Mouse (Mus musculus) midbrain, embryonic 15.5 days (tissue): ENCODE measurements around the gene Aprt. TPM values are rescaled to one million over a fixed set of nuclear protein-coding genes. Genes with fewer than 3 reads are reported as not detected.

Experiments
- ATAC-seq: fragments of 200-750 bp; cut with Nextera tagmentation; replicated peaks from 2 replicates; pipeline ENCODE4 v1.8.0; 2017; ENCODE audit warnings: moderate TSS enrichment
- H3K27ac ChIP-seq: fragments of 300-500 bp; sonication (generic); 2 replicates; pipeline ENCODE4 v1.5.1; 2015; ENCODE audit warnings: mild to moderate bottlenecking, inconsistent platforms
- H3K27me3 ChIP-seq: fragments of 300-500 bp; sonication (generic); replicated peaks from 2 replicates; pipeline ENCODE4 v1.6.1; 2015; ENCODE audit warnings: inconsistent platforms
- H3K36me3 ChIP-seq: fragments of 300-500 bp; sonication (generic); replicated peaks from 2 replicates; pipeline ENCODE4 v1.6.1; 2015; ENCODE audit warnings: inconsistent platforms
- H3K4me1 ChIP-seq: fragments of 300-500 bp; sonication (generic); 2 replicates; pipeline ENCODE4 v1.6.1; 2015; ENCODE audit warnings: inconsistent platforms
- H3K4me2 ChIP-seq: fragments of 300-500 bp; sonication (generic); 2 replicates; pipeline ENCODE4 v1.6.1; 2015; ENCODE audit warnings: inconsistent platforms, mild to moderate bottlenecking, moderate library complexity
- H3K4me3 ChIP-seq: fragments of 300-500 bp; sonication (generic); 2 replicates; pipeline ENCODE4 v1.5.1; 2015; ENCODE audit warnings: mild to moderate bottlenecking, inconsistent platforms
- H3K9ac ChIP-seq: fragments of 300-500 bp; sonication (generic); 2 replicates; pipeline ENCODE4 v1.6.1; 2015; ENCODE audit warnings: mild to moderate bottlenecking, inconsistent platforms
- H3K9me3 ChIP-seq: fragments of 300-500 bp; sonication (generic); 2 replicates; pipeline ENCODE4 v1.6.1; 2016; ENCODE audit warnings: inconsistent platforms
- WGBS: fragments of 180-500 bp; shearing (Covaris S2); methylation state at CpG from one replicate; pipeline ENCODE4 v1.1.7; 2015; ENCODE audit warnings: mixed read lengths; 5-methylcytosine and 5-hydroxymethylcytosine counted together
- polyA plus RNA-seq: library from polyadenylated mRNA; unstranded; fragments of >200 nt; fragmentation: Nextera tagmentation; extraction: Ambion mirVana; gene quantifications from 2 replicates; pipeline ENCODE4 v1.2.1, GENCODE M21; 2015

Aprt gene
- polyA plus RNA-seq, result 166 and 173 TPM in 2 replicates

DNA sequence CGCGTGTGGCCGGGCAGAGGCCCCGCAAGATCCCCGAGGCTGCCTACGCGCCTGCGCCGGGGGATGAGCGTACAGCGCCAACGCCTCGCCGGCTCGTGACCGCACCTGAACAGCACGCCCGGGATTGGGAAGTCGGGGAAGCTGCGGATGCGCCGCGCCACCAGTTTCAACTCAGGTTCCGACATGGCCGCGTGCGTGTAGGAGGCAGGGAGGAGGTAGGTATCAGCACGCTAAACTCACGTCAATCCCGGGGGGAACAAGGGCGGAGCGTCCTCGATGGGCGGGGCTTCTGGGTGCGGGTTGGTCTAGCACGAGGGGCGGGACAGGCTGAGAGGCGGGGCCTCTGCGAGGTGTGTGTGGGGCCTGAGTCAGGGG, at the start of gene Aprt:
Aprt (minus strand) TSS at position 262 of the 375 bp plus-strand sequence.
- H3K27me3 ChIP-seq, result no peaks in the 10 kb centered on the region
- peak within 1 kb of the TSS; percentile 87 for H3K4me2 ChIP-seq
- H3K36me3 ChIP-seq, result no peaks in the 10 kb centered on the region
- H3K4me1 ChIP-seq, result peaks cover 33% of the 10 kb centered on the region
- H3K9ac ChIP-seq, result peak within 1 kb of the TSS; percentile 83
- ATAC-seq, result peak; percentile 93
- WGBS, result under 1% methylated on average over 39 of the region's 39 CpGs
- H3K4me3 ChIP-seq, result peak within 1 kb of the TSS; percentile 63
- H3K9me3 ChIP-seq, result no peaks in the 10 kb centered on the region
- peak within 1 kb of the TSS; percentile 75 for H3K27ac ChIP-seq

DNA sequence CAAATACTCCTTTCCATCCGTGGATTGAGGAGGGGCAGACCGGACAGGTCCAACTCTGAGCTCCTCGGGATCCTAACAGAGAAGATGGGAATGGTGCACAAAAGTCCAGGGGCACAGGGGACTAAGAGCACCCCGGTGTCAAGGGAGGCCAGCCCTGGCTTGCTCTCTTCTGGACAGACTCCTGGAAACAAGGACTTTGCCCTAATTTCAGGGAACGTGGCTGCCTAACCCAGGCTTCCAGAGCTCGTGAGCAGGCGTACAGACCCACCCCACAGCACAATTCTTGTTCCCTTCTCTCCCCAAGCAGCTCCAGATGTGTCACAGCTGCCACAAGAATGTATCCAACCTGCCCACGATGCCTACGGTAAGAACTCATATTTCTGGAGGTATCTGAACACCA, 49.1 kb upstream of the Aprt start:
- H3K4me1 ChIP-seq, result no peaks in the 10 kb centered on the region
- no peak for ATAC-seq
- H3K27me3 ChIP-seq, result no peaks in the 10 kb centered on the region
- no peaks in the 10 kb centered on the region for H3K9me3 ChIP-seq
- no peak overlapping the region for H3K9ac ChIP-seq
- no peak overlapping the region for H3K4me3 ChIP-seq
- H3K4me2 ChIP-seq, result no peak overlapping the region
- peaks cover 3% of the 10 kb centered on the region; the same call in 1 of the 2 replicates for H3K36me3 ChIP-seq
- WGBS, result 85% methylated on average over 9 of the region's 9 CpGs
- H3K27ac ChIP-seq, result no peak overlapping the region

DNA sequence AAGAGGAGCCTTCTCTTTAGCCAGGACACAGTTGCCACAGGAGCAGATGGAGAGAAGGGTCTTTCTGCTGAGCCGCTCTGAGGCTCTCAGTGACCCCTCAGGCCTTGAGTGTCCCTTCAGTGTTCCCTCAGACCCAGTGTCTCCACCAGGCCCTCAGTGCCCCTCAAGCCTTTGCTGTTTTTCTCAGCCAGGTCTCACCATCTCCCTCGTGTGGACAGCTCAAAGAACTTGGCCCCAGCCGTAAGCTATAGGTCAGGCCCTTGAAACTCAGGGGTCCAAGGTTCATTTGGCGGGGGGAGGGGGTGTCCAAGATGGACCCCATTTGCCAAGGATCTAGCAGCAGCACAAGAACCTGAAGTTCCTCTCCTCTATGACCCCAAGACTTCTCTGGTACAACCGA, 47.9 kb upstream of the Aprt start:
- H3K4me2 ChIP-seq, result no peak overlapping the region
- no peak for ATAC-seq
- no peak overlapping the region for H3K9ac ChIP-seq
- H3K4me3 ChIP-seq, result no peak overlapping the region
- H3K36me3 ChIP-seq, result no peaks in the 10 kb centered on the region
- H3K9me3 ChIP-seq, result no peaks in the 10 kb centered on the region
- H3K27me3 ChIP-seq, result no peaks in the 10 kb centered on the region
- WGBS, result 78% methylated on average over 5 of the region's 5 CpGs
- H3K27ac ChIP-seq, result no peak overlapping the region
- no peaks in the 10 kb centered on the region for H3K4me1 ChIP-seq

DNA sequence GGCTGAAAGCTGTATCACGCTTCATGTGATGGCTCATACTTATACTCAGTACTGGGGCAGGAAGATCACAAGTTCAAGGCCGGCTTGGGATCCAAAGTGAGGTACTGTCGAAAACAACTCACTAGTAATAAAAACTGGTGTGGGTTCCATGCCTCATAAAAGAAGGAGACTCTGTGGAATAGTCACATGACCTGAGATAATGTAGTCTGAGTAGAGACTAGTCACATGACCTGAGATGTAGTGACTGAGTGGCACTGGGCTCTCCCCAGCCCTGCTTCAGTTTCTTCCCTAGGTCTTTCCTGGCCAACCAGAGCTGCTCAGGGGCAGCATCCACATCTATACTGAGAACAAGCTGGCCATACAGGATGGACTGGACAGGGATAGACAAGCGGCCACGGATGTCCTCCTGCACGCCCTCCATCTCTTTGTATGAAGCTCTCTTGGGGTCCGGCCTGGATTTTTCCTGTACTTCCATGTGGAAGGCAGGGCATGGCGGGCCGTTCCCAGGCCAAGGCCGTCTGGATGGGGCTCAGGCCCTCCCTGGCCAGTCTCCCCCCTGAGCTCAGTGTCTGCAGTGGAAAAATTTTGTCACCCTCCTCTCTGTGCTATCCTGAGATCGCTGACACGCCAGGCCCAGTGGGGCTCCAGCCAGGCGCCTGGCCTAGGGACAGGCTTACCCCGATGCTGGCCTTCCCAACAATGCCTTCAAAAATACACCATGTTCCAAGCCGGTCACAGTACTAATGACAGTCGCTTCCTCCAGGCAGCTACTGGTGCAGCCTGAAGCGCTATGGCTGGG, 47.3 kb upstream of the Aprt start:
- Histone ChIP-seq H3K9me3 (no peaks in the 10 kb centered on the region), H3K4me2 (no peak overlapping the region), H3K4me1 (no peaks in the 10 kb centered on the region), H3K27me3 (no peaks in the 10 kb centered on the region), H3K9ac (no peak overlapping the region), H3K27ac (no peak overlapping the region), H3K4me3 (no peak overlapping the region), H3K36me3 (no peaks in the 10 kb centered on the region)
- no peak for ATAC-seq
- WGBS, result 85% methylated on average over 17 of the region's 17 CpGs

DNA sequence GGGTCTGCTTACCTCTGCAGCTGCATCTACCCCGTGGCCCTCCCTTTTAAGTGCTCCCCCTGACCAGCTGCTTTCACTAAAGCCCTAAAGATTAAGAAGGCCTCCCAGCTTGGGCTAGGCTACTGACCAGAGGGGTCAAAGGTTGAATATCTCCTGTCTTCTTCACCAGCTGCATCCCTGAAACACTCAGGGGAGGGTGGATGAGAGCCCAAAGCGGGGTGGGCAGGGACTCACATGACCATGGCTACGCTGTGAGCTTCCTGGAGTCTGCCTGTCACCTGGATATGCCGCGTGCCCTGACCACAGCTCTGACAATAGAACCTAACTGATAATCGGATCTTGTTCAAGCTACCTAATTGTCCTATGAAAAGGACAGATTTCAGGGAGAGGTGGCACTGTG, 46.0 kb upstream of the Aprt start, which contains the start of gene Pabpn1l:
Pabpn1l (minus strand) TSS at position 13 of the 400 bp plus-strand sequence.
- Histone ChIP-seq H3K36me3 (no peaks in the 10 kb centered on the region), H3K4me1 (peaks cover 5% of the 10 kb centered on the region), H3K4me3 (no peak within 1 kb of the TSS), H3K27ac (no peak within 1 kb of the TSS), H3K27me3 (no peaks in the 10 kb centered on the region), H3K4me2 (no peak within 1 kb of the TSS), H3K9me3 (no peaks in the 10 kb centered on the region), H3K9ac (no peak within 1 kb of the TSS)
- 62% methylated on average over 6 of the region's 6 CpGs for WGBS
- ATAC-seq, result no peak

DNA sequence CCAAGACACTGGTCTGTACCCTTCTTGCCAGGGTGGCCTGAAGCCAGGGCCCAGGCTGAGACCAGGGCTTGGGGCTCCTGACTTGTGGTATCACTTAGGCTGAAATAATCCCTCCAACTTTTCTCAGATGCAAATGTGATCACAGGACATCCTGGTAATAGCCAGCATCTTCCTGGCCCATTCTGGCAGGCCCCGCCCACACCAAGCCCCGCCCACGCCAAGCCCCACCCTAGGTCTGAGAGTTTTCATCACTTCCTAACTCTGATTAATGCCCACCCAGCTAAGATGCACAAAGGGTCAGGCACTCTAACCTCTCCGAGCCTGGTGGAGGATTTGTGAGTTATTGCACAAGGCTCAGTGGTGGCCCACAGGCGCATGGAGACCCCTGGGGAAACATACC, 43.7 kb upstream of the Aprt start:
- ATAC-seq, result no peak
- Histone ChIP-seq H3K9ac (no peak overlapping the region), H3K9me3 (no peaks in the 10 kb centered on the region), H3K36me3 (no peaks in the 10 kb centered on the region), H3K4me3 (no peak overlapping the region), H3K4me1 (peaks cover 5% of the 10 kb centered on the region), H3K27ac (no peak overlapping the region), H3K27me3 (no peaks in the 10 kb centered on the region), H3K4me2 (no peak overlapping the region)
- 47% methylated on average over 5 of the region's 5 CpGs for WGBS

DNA sequence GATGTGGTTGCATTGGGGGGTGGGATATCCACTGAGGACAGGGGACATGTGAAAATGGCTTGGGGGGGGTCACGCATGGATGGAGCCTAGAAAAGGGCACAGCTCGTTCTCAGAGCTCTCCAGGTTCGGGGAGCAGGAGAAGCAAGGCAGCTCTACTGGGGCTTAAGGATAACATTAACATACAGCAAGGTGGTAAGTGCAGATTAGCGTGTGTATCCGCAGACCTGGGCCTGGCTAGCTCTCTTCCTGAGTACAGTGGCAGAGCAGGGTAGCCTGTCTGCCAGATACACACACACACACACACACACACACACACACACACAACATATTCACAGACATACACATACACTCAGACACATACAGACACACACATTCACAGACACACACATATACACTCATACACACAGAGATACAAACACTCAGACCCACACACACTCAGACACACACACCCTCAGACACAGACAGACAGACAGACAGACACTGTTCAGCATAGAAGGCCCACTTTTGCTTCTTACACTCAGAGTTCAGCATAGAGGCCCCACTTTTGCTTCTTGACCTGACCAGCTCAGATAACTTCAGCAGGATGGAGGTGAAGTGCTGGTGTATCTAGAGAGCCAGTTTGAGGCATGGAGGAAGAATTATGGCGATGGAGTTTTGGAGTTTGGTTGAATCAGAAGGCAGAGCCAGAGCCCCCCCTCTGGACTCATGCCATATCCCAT, 42.1 kb upstream of the Aprt start:
- Histone ChIP-seq H3K4me3 (no peak overlapping the region), H3K9me3 (no peaks in the 10 kb centered on the region), H3K4me2 (no peak overlapping the region), H3K27me3 (no peaks in the 10 kb centered on the region), H3K27ac (no peak overlapping the region), H3K4me1 (peaks cover 5% of the 10 kb centered on the region), H3K9ac (no peak overlapping the region), H3K36me3 (no peaks in the 10 kb centered on the region)
- no peak for ATAC-seq
- 66% methylated on average over 6 of the region's 6 CpGs for WGBS

DNA sequence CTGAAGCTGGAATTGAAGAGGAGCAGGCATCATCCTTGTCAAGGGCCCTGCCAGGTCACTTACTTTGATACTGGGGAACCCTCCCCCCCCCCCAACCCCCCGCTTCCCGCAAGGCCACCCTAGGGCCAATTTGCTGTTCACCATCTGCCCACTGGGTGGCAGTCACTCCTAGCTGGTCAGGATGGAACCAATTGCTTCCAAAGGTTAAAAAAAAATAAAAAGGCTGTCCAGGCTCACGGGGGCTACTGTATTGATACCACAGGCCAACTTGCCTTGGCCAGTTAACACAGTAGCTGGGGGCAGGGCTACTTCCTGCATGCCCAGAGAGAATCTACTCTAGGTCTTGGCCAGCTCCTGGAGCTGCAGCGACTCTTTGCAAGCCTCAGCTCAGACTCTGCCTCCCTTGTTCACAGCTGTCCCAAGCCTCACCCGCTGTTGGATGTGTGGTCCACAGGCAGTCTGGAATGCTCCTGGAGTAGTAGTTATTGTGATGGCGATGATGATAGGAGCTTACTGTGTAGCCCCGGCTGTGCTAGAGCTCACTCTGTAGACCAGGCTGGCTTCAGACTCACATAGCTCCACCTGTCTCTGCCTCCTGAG, 41.3 kb upstream of the Aprt start:
- 31% methylated on average over 5 of the region's 7 CpGs for WGBS

DNA sequence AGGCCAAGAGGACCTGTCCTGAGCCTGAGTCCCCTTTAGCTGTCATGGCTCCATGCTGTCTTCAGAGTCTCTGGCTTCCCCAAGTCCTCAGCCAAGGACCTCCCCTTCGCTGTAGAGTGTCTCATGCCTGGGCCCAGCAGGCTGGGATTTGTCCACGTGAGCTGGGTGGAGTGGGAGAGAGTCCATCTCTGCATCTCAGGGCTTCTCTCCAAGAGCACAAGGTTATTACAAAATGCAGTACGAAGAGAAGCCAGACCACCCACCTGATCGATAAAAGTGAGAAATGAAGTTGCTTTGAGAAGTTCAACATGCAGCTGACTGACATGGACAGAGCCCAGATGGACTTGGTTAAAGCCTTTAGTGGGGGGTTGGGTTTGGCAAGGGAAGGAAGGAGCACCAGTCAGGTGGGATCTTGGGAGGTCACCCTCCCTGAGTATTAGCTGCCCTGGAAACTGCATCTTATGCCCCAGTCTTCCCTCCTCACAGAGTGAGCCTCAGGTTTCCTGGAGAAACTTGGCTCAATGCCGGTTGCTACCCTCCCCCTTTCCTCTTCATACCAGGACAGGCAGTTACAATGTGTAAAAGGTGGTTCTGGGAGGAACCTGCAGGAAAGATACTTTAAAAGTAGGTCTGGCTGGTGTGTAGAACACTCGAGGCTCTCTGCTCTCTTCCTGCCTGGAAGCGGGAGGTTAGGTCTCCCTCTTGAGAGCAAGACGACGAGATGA, 39.6 kb upstream of the Aprt start:
- Histone ChIP-seq H3K27ac (no peak overlapping the region), H3K4me1 (peaks cover 18% of the 10 kb centered on the region), H3K36me3 (no peaks in the 10 kb centered on the region), H3K9ac (no peak overlapping the region), H3K4me2 (no peak overlapping the region), H3K9me3 (no peaks in the 10 kb centered on the region), H3K4me3 (no peak overlapping the region), H3K27me3 (no peaks in the 10 kb centered on the region)
- WGBS, result 70% methylated on average over 9 of the region's 9 CpGs
- ATAC-seq, result no peak

More for the DNA sequence above, 41.3 kb upstream of the Aprt start:
- Histone ChIP-seq H3K4me1 (peaks cover 7% of the 10 kb centered on the region), H3K9me3 (no peaks in the 10 kb centered on the region), H3K27ac (no peak overlapping the region), H3K4me3 (no peak overlapping the region), H3K36me3 (no peaks in the 10 kb centered on the region), H3K9ac (no peak overlapping the region), H3K27me3 (no peaks in the 10 kb centered on the region), H3K4me2 (no peak overlapping the region)
- ATAC-seq, result 0 out of 2 replicates have a peak, but pooled peaks have one; percentile 21

DNA sequence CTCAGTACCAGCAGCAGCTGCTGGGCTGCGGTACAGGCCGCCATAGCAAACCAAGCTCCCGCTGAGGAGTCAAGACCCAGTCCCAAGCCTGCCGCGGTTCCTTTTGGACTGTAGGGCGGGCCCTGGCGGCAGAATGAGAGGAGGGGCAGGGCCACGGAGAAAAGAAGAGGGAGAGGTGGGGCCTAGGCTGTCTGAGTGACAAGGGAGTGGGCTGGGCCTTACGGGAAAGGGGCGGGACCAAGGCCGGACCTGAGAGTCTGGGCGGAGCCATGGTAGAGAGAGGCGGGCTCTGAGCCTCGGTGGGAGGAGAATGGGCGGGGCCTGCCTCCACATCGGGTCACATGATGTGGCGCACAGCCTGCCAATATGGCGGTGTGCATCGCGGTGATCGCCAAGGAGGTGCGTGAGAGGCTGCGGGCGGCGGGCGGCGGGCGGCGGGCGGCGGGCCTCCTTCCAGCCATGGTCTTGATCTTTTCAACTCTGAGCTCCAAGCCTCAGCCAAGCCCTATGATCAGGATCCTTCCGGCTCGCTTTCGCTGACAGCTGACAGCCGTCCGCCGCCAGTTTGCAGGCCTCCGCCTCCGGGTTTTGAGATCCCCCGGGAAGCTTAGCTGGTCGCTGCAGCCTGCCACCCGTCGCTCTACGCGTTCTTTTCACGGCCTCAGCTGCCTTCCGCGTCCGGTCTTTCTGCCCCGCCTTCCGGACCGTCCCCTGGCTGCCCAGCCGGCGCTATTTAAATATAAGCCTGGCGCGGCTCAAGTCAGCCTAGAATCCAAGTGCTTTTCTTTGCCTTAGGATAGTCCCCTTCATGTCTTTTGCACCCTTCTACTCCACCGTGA, 34.8 kb upstream of the Aprt start, which contains the start of the genes Galns and Trappc2l:
Galns (minus strand) TSS at position 169 of the 839 bp plus-strand sequence.
Trappc2l (plus strand) TSS at position 346 of the 839 bp plus-strand sequence.
- Histone ChIP-seq H3K36me3 (no peaks in the 10 kb centered on the region), H3K4me1 (peaks cover 18% of the 10 kb centered on the region), H3K4me2 (peak within 1 kb of the TSS; percentile 64), H3K9me3 (no peaks in the 10 kb centered on the region), H3K9ac (peak within 1 kb of the TSS; percentile 83), H3K27me3 (no peaks in the 10 kb centered on the region), H3K27ac (peak within 1 kb of the TSS; percentile 89), H3K4me3 (peak within 1 kb of the TSS; percentile 48)
- WGBS, result under 1% methylated on average over 56 of the region's 57 CpGs
- peak; percentile 98 for ATAC-seq

DNA sequence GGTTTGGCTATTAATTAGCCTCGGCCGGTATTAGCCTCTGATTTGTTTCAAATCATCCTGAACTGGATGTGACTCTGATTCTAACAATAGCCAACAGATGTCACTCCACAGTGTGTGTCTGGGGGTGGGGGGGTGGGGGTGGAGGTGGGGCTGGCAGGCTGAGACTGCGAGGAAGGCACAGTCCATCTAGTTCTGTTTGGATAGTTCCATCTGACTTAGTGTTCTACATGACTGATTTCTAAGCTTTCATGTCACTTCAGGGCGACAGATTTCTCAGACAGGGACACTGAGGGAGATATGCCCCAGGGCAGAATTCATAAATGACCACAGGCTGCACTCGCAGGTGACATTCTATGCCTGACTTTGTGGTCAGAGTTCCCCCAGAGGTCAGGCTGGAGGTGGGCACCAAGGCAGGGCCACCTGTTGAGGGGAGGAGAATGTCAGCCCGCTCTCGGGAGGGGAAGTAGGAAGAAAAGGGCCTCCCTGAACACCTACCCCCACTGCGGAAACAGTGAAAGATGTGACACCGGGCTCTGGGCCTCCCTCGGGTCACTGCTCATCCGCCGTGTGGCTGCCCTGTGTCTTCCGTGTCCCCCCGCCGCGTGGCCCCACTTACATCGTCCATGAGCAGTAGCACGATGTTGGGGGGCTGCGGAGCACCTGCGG, 34.0 kb upstream of the Aprt start:
- H3K27me3 ChIP-seq, result no peaks in the 10 kb centered on the region
- H3K4me1 ChIP-seq, result peaks cover 18% of the 10 kb centered on the region
- peak overlapping the region; percentile 89 for H3K27ac ChIP-seq
- H3K4me3 ChIP-seq, result peak overlapping the region; percentile 48
- peak; percentile 21 for ATAC-seq
- H3K4me2 ChIP-seq, result peak overlapping the region; percentile 64
- no peaks in the 10 kb centered on the region for H3K36me3 ChIP-seq
- WGBS, result 1% methylated on average over 20 of the region's 20 CpGs
- no peaks in the 10 kb centered on the region for H3K9me3 ChIP-seq
- H3K9ac ChIP-seq, result peak overlapping the region; percentile 58
